Mouse (Mus musculus): Measurements from ENCODE around the gene Gpx5.
"Not testable (repeated sequence)": the region's sequence is repeated elsewhere in the genome, so short reads cannot be mapped to it uniquely, and the experiment has no call there.

Gene Gpx5

GRCm38 (mm10) chr13:21265736-21266135, 26.8 kb downstream of the Gpx5 start:
- no peak for DNase-seq (ENCODE audit: low spot score in 2 of 2)

- no peak for DNase-seq (ENCODE audit: low spot score in 2 of 2)
These were observed 28.2 kb downstream of the Gpx5 start for GRCm38 (mm10) chr13:21264366-21264765.

- no peak for DNase-seq (ENCODE audit: low spot score in 2 of 2)
These were observed 28.6 kb downstream of the Gpx5 start for GRCm38 (mm10) chr13:21263910-21264309.

GRCm38 (mm10) chr13:21262787-21263461, 29.6 kb downstream of the Gpx5 start:
- no peak for DNase-seq (ENCODE audit: low spot score in 2 of 2)

- no peak for DNase-seq (ENCODE audit: low spot score in 2 of 2)
These were observed 32.2 kb downstream of the Gpx5 start for GRCm38 (mm10) chr13:21260289-21260688.

GRCm38 (mm10) chr13:21259677-21260113, 32.8 kb downstream of the Gpx5 start:
- DNase-seq (ENCODE audit: low spot score in 2 of 2): no peak

GRCm38 (mm10) chr13:21259171-21259631, 33.3 kb downstream of the Gpx5 start:
- no peak for DNase-seq (ENCODE audit: low spot score in 2 of 2)

- no peak for DNase-seq (ENCODE audit: low spot score in 2 of 2)
These were observed 34.0 kb downstream of the Gpx5 start for GRCm38 (mm10) chr13:21258524-21258923.

GRCm38 (mm10) chr13:21253986-21254385, 38.5 kb downstream of the Gpx5 start:
- no peak for DNase-seq (ENCODE audit: low spot score in 2 of 2)

GRCm38 (mm10) chr13:21253569-21253968, 39.0 kb downstream of the Gpx5 start:
- no peak for DNase-seq (ENCODE audit: low spot score in 2 of 2)

- DNase-seq (ENCODE audit: low spot score in 2 of 2): no peak
These were observed 39.5 kb downstream of the Gpx5 start for GRCm38 (mm10) chr13:21253040-21253439.

- DNase-seq (ENCODE audit: low spot score in 2 of 2): no peak
These were observed 42.4 kb downstream of the Gpx5 start for GRCm38 (mm10) chr13:21250074-21250681.

GRCm38 (mm10) chr13:21249022-21249421, 43.5 kb downstream of the Gpx5 start:
- DNase-seq (ENCODE audit: low spot score in 2 of 2): no peak

GRCm38 (mm10) chr13:21246276-21246675, 46.3 kb downstream of the Gpx5 start:
- DNase-seq (ENCODE audit: low spot score in 2 of 2): no peak

GRCm38 (mm10) chr13:21244967-21245366, 47.6 kb downstream of the Gpx5 start:
- DNase-seq (ENCODE audit: low spot score in 2 of 2): not testable (repeated sequence)

GRCm38 (mm10) chr13:21244089-21244488, 48.4 kb downstream of the Gpx5 start:
- no peak for DNase-seq (ENCODE audit: low spot score in 2 of 2)

GRCm38 (mm10) chr13:21243196-21243595, 49.3 kb downstream of the Gpx5 start:
- no peak for DNase-seq (ENCODE audit: low spot score in 2 of 2)

GRCm38 (mm10) chr13:21242408-21243125, 50.0 kb downstream of the Gpx5 start:
- no peak for DNase-seq (ENCODE audit: low spot score in 2 of 2)

- DNase-seq (ENCODE audit: low spot score in 2 of 2): no peak
These were observed 51.7 kb downstream of the Gpx5 start for GRCm38 (mm10) chr13:21240788-21241187.

- DNase-seq (ENCODE audit: low spot score in 2 of 2): no peak
These were observed 55.4 kb downstream of the Gpx5 start for GRCm38 (mm10) chr13:21237161-21237560.

GRCm38 (mm10) chr13:21236714-21237113, 55.8 kb downstream of the Gpx5 start:
- DNase-seq (ENCODE audit: low spot score in 2 of 2): no peak

Data from heart, adult 9 months (tissue).